Mouse (Mus musculus): ENCODE data around the gene Sh3kbp1. TPM values are rescaled to one million over a fixed set of nuclear protein-coding genes. Genes with fewer than 3 reads are reported as not detected.

Gene Sh3kbp1
- polyA plus RNA-seq, 1 experiment from 2014 or later: 48.6 TPM

GRCm38 (mm10) chrX:159963273-159963672 lies 336.2 kb downstream of the Sh3kbp1 start:
- H3K4me1 ChIP-seq (ENCODE audit: control insufficient read depth, insufficient read depth, low read length): no peaks in the 10 kb centered on the region
- H3K4me2 ChIP-seq (ENCODE audit: low read depth, low read length): no peak overlapping the region
- H3K27me3 ChIP-seq (ENCODE audit: control insufficient read depth, insufficient read depth, low read length): no peaks in the 10 kb centered on the region
- H3K36me3 ChIP-seq (ENCODE audit: control insufficient read depth, insufficient read depth, low read length): no peaks in the 10 kb centered on the region
- ATAC-seq (ENCODE audit: low read depth): peak; percentile 57; the same call in 1 of the 2 replicates
- no peak overlapping the region for H3K9ac ChIP-seq (replicated peaks; ENCODE audit: low read depth, low read length)
- WGBS: 27% methylated on average over 4 of the region's 4 CpGs
- no peak overlapping the region for H3K4me3 ChIP-seq (ENCODE audit: low read depth, low read length)
- H3K9me3 ChIP-seq (ENCODE audit: control insufficient read depth, low read length): no peaks in the 10 kb centered on the region
- H3K27ac ChIP-seq (ENCODE audit: low read depth, low read length): no peak overlapping the region

DNA sequence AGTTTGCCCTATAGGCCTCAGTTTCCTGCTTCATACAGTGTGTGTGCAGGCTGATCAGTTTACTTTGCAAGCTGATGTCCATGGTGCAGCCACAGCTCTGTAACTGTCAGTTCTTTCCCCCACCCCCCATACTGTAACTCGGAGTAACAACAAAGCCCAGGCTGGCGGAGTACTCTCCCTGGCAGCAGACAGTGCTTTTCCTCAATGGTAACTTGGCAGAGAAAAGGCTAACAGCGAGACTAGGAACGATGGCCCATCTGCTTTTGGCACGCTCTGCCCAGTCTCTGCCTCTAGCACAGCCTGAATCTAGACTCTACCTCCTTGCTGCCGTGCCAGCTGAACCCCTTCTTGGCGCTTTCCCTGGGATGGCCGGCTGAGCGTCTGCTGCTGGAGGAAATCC lies 336.9 kb downstream of the Sh3kbp1 start:
- no peak overlapping the region for H3K4me3 ChIP-seq (ENCODE audit: low read depth, low read length)
- H3K4me1 ChIP-seq (ENCODE audit: control insufficient read depth, insufficient read depth, low read length): no peaks in the 10 kb centered on the region
- no peaks in the 10 kb centered on the region for H3K27me3 ChIP-seq (ENCODE audit: control insufficient read depth, insufficient read depth, low read length)
- no peaks in the 10 kb centered on the region for H3K36me3 ChIP-seq (ENCODE audit: control insufficient read depth, insufficient read depth, low read length)
- H3K9me3 ChIP-seq (ENCODE audit: control insufficient read depth, low read length): no peaks in the 10 kb centered on the region
- ATAC-seq (ENCODE audit: low read depth): peak; percentile 54; the same call in 1 of the 2 replicates
- 76% methylated on average over 9 of the region's 9 CpGs for WGBS
- H3K9ac ChIP-seq (replicated peaks; ENCODE audit: low read depth, low read length): no peak overlapping the region
- no peak overlapping the region for H3K27ac ChIP-seq (ENCODE audit: low read depth, low read length)
- no peak overlapping the region for H3K4me2 ChIP-seq (ENCODE audit: low read depth, low read length)

DNA sequence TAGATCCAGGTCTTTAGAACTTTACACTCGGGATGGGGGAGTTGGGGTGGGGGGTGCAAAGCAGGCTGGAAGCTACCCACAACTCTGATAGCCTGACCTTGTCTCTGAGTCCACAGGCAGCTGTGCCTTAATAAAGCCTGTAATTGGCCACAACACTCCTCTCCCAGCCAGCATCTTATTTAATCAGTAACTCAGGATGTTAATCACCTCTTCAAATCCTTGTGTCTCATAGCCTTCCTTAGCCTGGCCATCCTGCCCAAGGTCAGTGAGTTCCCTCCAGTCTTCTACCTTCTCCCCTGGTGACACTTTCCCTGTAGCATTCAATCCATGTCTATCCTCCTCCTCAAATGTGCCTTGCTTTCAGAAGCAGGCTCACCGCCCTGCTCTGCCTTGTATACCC lies 342.0 kb downstream of the Sh3kbp1 start:
- Histone ChIP-seq H3K4me3 (ENCODE audit: low read depth, low read length) (no peak overlapping the region), H3K27ac (ENCODE audit: low read depth, low read length) (no peak overlapping the region), H3K4me1 (ENCODE audit: control insufficient read depth, insufficient read depth, low read length) (no peaks in the 10 kb centered on the region), H3K9me3 (ENCODE audit: control insufficient read depth, low read length) (no peaks in the 10 kb centered on the region), H3K36me3 (ENCODE audit: control insufficient read depth, insufficient read depth, low read length) (no peaks in the 10 kb centered on the region), H3K27me3 (ENCODE audit: control insufficient read depth, insufficient read depth, low read length) (no peaks in the 10 kb centered on the region), H3K9ac (replicated peaks; ENCODE audit: low read depth, low read length) (no peak overlapping the region), H3K4me2 (ENCODE audit: low read depth, low read length) (no peak overlapping the region)
- no peak for ATAC-seq (ENCODE audit: low read depth)
- 84% methylated on average over 2 of the region's 2 CpGs for WGBS

DNA sequence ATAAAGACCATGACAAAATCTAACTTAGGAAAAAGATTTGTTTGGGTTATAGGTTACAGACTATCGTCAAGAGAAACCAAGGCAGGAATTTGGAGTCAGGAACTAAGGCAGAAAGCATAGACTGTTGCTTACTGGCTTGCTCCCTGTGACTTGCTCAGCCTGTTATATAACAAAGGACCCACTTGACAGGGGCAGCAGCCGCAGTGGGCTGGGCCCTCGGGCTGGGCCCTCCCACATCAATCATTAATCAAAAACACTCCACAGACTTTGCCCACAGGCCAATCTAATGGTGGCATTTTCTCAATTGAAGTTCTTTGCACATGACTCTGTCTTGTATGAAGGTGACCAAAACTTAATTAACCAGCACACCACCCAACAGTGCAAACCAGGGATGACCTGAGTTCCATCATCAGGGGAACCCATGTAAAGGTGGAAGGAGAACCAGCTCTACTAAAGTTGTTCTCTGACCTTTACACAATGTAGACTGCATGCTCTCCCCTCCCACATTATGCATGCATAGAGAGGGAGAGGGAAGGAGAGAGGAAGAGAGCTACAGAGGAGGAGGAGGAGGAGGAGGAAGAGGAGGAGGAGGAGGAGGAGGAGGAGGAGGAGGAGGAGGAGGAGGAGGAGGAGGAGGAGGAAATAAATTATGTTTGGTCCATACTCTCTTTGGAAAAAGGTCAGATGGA lies 344.2 kb downstream of the Sh3kbp1 start:
- no peak overlapping the region for H3K27ac ChIP-seq (ENCODE audit: low read depth, low read length)
- 55% methylated on average over 3 of the region's 3 CpGs for WGBS
- H3K4me2 ChIP-seq (ENCODE audit: low read depth, low read length): no peak overlapping the region
- no peak overlapping the region for H3K4me3 ChIP-seq (ENCODE audit: low read depth, low read length)
- no peaks in the 10 kb centered on the region for H3K27me3 ChIP-seq (ENCODE audit: control insufficient read depth, insufficient read depth, low read length)
- no peak overlapping the region for H3K9ac ChIP-seq (replicated peaks; ENCODE audit: low read depth, low read length)
- H3K36me3 ChIP-seq (ENCODE audit: control insufficient read depth, insufficient read depth, low read length): no peaks in the 10 kb centered on the region
- no peak for ATAC-seq (ENCODE audit: low read depth)
- no peaks in the 10 kb centered on the region for H3K9me3 ChIP-seq (ENCODE audit: control insufficient read depth, low read length)
- H3K4me1 ChIP-seq (ENCODE audit: control insufficient read depth, insufficient read depth, low read length): no peaks in the 10 kb centered on the region

GRCm38 (mm10) chrX:159973730-159974129 lies 346.7 kb downstream of the Sh3kbp1 start:
- no peak overlapping the region for H3K27ac ChIP-seq (ENCODE audit: low read depth, low read length)
- H3K4me1 ChIP-seq (ENCODE audit: control insufficient read depth, insufficient read depth, low read length): no peaks in the 10 kb centered on the region
- no peaks in the 10 kb centered on the region for H3K27me3 ChIP-seq (ENCODE audit: control insufficient read depth, insufficient read depth, low read length)
- no peaks in the 10 kb centered on the region for H3K36me3 ChIP-seq (ENCODE audit: control insufficient read depth, insufficient read depth, low read length)
- no peak overlapping the region for H3K4me2 ChIP-seq (ENCODE audit: low read depth, low read length)
- 29% methylated on average over 5 of the region's 5 CpGs for WGBS
- H3K9me3 ChIP-seq (ENCODE audit: control insufficient read depth, low read length): no peaks in the 10 kb centered on the region
- no peak overlapping the region for H3K9ac ChIP-seq (replicated peaks; ENCODE audit: low read depth, low read length)
- no peak for ATAC-seq (ENCODE audit: low read depth)
- no peak overlapping the region for H3K4me3 ChIP-seq (ENCODE audit: low read depth, low read length)

DNA sequence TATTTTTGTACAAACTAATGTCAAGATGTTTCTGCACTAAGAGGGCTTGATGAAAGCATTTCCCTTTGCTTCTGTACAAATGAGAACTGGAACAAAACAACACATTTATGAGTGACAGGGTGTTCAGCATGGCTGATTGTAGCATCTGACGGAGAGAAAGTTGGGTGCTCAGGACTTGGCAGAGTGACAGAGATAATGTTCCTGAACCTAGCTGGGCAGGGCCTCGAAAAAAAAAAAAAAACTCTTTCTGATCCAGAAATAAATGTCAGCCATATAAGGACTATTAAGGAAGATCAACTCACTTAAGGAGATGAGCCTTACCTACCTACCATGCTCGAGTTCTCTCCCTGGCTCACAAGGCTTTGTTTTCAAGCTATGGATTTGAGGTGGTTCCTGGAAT lies 349.2 kb downstream of the Sh3kbp1 start:
- WGBS: 68% methylated on average over 3 of the region's 3 CpGs
- ATAC-seq (ENCODE audit: low read depth): no peak
- Histone ChIP-seq H3K4me1 (ENCODE audit: control insufficient read depth, insufficient read depth, low read length) (no peaks in the 10 kb centered on the region), H3K4me2 (ENCODE audit: low read depth, low read length) (no peak overlapping the region), H3K9ac (replicated peaks; ENCODE audit: low read depth, low read length) (no peak overlapping the region), H3K9me3 (ENCODE audit: control insufficient read depth, low read length) (no peaks in the 10 kb centered on the region), H3K27me3 (ENCODE audit: control insufficient read depth, insufficient read depth, low read length) (no peaks in the 10 kb centered on the region), H3K4me3 (ENCODE audit: low read depth, low read length) (no peak overlapping the region), H3K36me3 (ENCODE audit: control insufficient read depth, insufficient read depth, low read length) (no peaks in the 10 kb centered on the region), H3K27ac (ENCODE audit: low read depth, low read length) (no peak overlapping the region)

DNA sequence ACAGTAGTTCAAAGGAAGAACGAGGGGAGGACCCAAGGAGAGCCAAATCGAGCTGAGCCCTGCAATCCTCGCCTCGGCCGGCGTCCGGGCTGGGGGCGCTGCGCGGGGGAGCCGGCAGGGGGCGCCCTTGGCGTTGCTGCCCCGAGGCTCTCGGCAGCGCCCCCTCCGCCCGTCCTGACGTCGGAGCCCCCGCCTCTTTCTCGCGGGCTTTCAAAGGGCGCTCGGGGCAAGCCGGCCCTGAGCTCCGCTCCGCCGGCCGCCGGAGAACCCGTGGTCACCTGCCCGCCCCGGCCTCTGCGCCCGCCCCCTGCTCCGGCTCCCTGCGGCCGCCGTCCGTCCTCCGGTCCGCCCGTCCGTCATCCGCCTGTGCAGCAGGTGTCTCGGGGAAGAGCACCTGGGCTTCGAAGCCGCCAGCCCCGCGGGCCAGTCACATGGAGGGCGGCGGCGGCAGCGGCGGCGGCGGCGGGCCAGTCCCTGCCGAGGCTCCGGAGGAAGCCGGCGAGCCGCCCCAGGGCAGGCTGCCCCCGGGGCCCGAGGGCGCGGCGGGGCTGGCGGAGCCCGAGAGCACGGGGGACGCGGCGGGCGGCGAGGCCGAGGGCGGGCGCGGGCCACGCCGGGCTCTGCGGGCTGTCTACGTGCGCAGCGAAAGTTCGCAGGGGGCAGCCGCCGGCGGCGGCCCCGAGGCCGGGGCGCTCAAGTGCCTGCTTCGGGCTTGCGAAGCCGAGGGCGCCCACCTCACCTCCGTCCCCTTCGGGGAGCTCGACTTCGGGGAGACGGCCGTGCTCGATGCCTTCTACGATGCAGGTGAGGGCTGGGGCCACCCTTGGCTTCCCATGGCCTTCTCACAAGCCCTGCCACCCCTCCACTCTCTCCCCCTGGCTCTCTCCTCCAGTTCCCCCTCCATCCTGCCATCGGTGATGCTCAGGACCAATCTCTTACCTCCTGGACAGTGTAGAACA lies 361.2 kb downstream of the Sh3kbp1 start, which contains the start of gene Map3k15:
TSS of gene Map3k15 (plus strand) at position 432 of the 959 bp plus-strand sequence.
- WGBS: 25% methylated on average over 35 of the region's 108 CpGs
- H3K9me3 ChIP-seq (ENCODE audit: control insufficient read depth, low read length): no peaks in the 10 kb centered on the region
- peak within 1 kb of the TSS; percentile 34 for H3K4me3 ChIP-seq (ENCODE audit: low read depth, low read length)
- H3K27ac ChIP-seq (ENCODE audit: low read depth, low read length): no peak within 1 kb of the TSS
- H3K36me3 ChIP-seq (ENCODE audit: control insufficient read depth, insufficient read depth, low read length): no peaks in the 10 kb centered on the region
- ATAC-seq (ENCODE audit: low read depth): peak; percentile 73
- no peak within 1 kb of the TSS; the same call in 1 of the 2 replicates for H3K9ac ChIP-seq (replicated peaks; ENCODE audit: low read depth, low read length)
- H3K4me1 ChIP-seq (ENCODE audit: control insufficient read depth, insufficient read depth, low read length): no peaks in the 10 kb centered on the region
- peak within 1 kb of the TSS; percentile 62 for H3K4me2 ChIP-seq (ENCODE audit: low read depth, low read length)
- H3K27me3 ChIP-seq (ENCODE audit: control insufficient read depth, insufficient read depth, low read length): peaks cover 3% of the 10 kb centered on the region; the same call in 1 of the 2 replicates

DNA sequence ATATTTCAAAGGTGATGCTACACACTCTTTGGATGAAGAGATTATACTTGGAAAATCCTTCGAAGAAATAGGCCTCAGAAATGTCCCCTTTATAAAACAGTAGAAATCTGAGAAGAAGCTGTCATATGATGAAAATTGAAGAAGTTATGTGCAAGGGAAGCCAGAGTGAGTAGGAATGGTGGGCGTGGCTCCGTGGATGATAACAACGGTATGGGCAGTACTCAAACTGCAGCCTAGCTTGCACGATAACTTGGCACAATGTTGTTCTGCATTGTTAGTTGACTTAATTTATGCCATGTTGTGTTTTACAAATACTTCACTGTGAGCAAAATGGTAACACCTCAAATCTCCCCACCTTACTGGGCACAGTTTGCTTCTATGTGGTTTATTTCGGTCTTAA lies 368.7 kb downstream of the Sh3kbp1 start:
- WGBS: 84% methylated on average over 6 of the region's 6 CpGs
- Histone ChIP-seq H3K9me3 (ENCODE audit: control insufficient read depth, low read length) (no peaks in the 10 kb centered on the region), H3K27me3 (ENCODE audit: control insufficient read depth, insufficient read depth, low read length) (no peaks in the 10 kb centered on the region), H3K4me2 (ENCODE audit: low read depth, low read length) (no peak overlapping the region), H3K9ac (replicated peaks; ENCODE audit: low read depth, low read length) (no peak overlapping the region), H3K27ac (ENCODE audit: low read depth, low read length) (no peak overlapping the region), H3K4me1 (ENCODE audit: control insufficient read depth, insufficient read depth, low read length) (no peaks in the 10 kb centered on the region), H3K36me3 (ENCODE audit: control insufficient read depth, insufficient read depth, low read length) (no peaks in the 10 kb centered on the region), H3K4me3 (ENCODE audit: low read depth, low read length) (no peak overlapping the region)
- no peak for ATAC-seq (ENCODE audit: low read depth)

Data from neural tube, embryonic 14.5 days (tissue).